Mouse (Mus musculus): ENCODE data around the gene AA986860. TPM values are rescaled to one million over a fixed set of nuclear protein-coding genes. Genes with fewer than 3 reads are reported as not detected.
A peak's percentile ranks its signal among the peaks of the same experiment; 100 is the strongest.

The AA986860 gene
- 1 to 10 TPM; 1.3 to 1.7 TPM for total RNA-seq (2021)
- long read RNA-seq, experiment 1, partial matches to known transcripts = 0 of 1 reads
- long read RNA-seq, experiment 1, other reads (novel, unspliced or antisense) = 1 of 1 reads
- long read RNA-seq, experiment 2, partial matches to known transcripts = 0 of 5 reads
- long read RNA-seq, experiment 2, other reads (novel, unspliced or antisense) = 5 of 5 reads

DNA sequence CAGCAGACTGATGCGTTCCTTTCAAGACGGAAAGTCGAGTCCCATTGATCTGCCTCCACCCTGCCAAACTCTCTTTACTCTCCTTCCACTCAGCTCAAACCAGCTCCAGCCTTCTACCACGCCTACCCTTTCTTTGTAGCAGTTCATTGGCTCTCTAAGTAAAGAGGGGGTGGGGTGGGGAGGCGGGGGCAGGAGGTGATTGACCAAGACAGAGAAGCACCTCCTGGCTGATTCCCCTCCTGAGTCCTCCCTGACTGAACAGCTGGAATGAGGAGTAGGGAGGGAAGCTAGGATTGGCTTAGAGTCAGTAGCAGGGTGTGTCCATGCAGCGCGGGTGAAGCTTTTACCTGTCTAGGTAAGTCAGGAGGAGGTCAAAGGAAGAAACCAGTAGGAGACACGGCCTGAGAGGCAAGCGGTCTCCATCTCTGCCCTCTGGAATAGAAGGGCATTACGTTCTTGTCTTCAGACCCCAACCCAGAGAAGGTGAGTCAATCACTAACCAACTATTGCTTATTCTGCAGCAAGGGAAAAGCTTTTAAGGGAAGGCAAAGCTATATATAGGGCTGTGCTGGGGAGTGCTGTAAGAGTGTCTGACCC, at the start of gene AA986860:
Gene AA986860, plus strand, starts transcription at position 236 of the 597 bp plus-strand sequence.
- peak in 1 of 2 experiments; percentile 3 for DNase-seq (ENCODE audit: extremely low spot score in 1 of 2, low spot score in 2 of 2)
- no peak within 1 kb of the TSS for H3K4me3 ChIP-seq
- no peak within 1 kb of the TSS for H3K27ac ChIP-seq
- no peak for TF ChIP-seq CTCF (IDR thresholded peaks at IDR 0.05)
- intact Hi-C loops (cut with DNase I) = no loop called here

DNA sequence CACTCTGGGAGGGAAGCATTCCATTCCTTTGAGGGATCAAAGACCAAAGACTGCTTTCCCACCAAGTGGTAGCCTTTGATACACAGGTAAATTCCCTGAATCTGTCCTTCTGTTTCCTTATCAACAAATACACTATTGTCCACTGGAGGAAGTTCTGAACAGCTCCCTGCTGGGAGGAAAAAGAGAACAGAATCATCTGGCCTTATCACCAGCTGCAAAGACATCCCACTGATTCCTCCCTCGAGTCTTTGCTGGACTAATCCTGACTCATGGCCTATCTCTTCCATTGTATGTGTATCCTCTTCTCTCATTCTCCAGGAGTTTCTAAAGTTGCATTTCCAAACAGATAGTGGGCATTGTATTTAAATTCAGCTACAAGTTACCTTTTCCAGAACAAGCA, 47.9 kb upstream of the AA986860 start:
- TF ChIP-seq CTCF (IDR thresholded peaks at IDR 0.05) = no peak

GRCm38 (mm10) chr1:130698601-130699000, 33.2 kb upstream of the AA986860 start:
- H3K27ac ChIP-seq = no peak overlapping the region
- DNase-seq (ENCODE audit: extremely low spot score in 1 of 2, low spot score in 2 of 2) = no peak
- no peak overlapping the region for H3K4me3 ChIP-seq
- intact Hi-C loops (cut with DNase I) = no loop called here
- no peak for TF ChIP-seq CTCF (IDR thresholded peaks at IDR 0.05)

More for the DNA sequence above, 47.9 kb upstream of the AA986860 start:
- intact Hi-C loops (cut with DNase I) = no loop called here
- Histone ChIP-seq H3K4me3 (no peak overlapping the region), H3K27ac (no peak overlapping the region)
- DNase-seq (ENCODE audit: extremely low spot score in 1 of 2, low spot score in 2 of 2) = no peak

DNA sequence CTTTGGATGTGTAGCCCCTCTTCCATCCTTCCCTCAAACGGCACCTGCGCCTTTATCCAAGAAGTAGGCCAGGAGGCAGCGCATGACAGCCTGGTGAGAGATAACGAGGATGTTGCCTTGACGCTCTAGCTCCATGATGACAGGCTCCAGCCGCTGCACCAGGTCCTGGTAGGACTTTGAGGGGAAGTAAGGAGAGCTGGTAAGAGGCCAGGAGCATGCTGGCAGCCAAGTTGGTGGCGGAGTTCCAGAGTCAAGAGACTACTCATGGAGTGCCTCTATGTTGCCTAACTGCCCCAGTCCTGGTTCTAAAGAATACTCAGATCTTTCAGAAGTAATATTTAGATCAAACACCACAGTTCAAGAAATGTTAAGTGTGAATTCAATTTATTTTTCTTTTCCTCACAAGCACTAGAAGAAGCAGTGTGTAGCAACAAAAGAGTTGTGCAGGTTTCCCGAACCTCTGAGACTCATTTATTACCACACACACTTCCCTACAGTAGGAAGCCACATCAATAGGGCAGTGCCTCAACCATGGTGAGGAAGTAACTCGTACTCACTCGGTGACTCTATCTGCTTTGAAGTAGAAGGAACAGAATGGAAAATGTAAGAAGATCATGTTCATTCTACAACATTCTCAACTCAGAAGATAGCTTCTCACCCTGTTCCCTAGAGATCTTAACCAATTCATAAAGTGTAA, 31.7 kb upstream of the AA986860 start:
- intact Hi-C loops (cut with DNase I) = no loop called here
- no peak for TF ChIP-seq CTCF (IDR thresholded peaks at IDR 0.05)
- Histone ChIP-seq H3K27ac (no peak overlapping the region; the same call in 1 of the 2 replicates), H3K4me3 (no peak overlapping the region)
- DNase-seq (ENCODE audit: extremely low spot score in 1 of 2, low spot score in 2 of 2) = no peak

DNA sequence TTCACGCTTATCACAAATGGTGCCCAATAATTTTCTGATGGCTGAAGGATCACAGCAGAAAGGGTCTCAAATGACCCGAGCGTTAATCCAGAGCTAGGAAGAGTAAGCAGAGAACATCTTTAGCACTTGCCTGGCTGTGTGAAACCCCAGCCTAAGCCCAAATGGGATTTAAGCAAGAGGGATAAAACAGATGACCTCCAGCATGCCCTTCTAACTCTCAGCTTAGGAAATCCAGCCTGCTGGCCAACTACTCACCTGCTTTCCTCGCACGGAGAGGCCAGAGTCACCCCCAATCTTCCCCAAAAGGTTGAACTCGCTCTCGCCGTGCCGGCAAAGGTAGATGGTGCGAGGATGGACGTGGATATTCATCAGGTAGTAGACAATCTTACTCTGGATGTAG, 29.8 kb upstream of the AA986860 start:
- Histone ChIP-seq H3K27ac (no peak overlapping the region), H3K4me3 (no peak overlapping the region)
- intact Hi-C loops (cut with DNase I) = no loop called here
- no peak for TF ChIP-seq CTCF (IDR thresholded peaks at IDR 0.05)
- no peak for DNase-seq (ENCODE audit: extremely low spot score in 1 of 2, low spot score in 2 of 2)

DNA sequence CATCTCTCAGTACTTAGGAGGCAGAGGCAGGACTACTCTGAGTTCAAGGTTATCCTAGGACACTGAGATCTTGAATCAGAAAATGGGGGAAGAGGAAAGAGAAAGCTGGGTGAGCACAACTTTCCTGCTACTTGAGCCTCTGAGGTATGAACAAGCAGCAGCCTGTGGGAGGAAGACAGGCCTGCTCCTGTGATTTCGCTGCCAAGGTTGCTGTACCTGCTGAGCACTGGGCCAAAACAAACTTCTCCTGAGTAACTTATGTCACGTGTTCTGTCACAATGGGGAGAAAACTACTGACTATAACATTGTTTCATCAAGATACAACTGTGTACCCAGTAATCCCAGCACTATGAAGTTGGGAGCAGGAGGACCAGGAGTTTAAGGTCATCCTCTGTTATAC, 28.2 kb upstream of the AA986860 start:
- intact Hi-C loops (cut with DNase I) = no loop called here
- no peak overlapping the region for H3K4me3 ChIP-seq
- H3K27ac ChIP-seq = no peak overlapping the region
- no peak for DNase-seq (ENCODE audit: extremely low spot score in 1 of 2, low spot score in 2 of 2)
- no peak for TF ChIP-seq CTCF (IDR thresholded peaks at IDR 0.05)

GRCm38 (mm10) chr1:130710283-130711080, 21.3 kb upstream of the AA986860 start:
- Histone ChIP-seq H3K4me3 (no peak overlapping the region), H3K27ac (no peak overlapping the region)
- intact Hi-C loops (cut with DNase I) = loop anchor here (10.0 kb wide), 1 partner anchor 344 kb away; no protein-coding TSS in a partner anchor
- no peak for DNase-seq (ENCODE audit: extremely low spot score in 1 of 2, low spot score in 2 of 2)
- TF ChIP-seq CTCF (IDR thresholded peaks at IDR 0.05) = no peak

DNA sequence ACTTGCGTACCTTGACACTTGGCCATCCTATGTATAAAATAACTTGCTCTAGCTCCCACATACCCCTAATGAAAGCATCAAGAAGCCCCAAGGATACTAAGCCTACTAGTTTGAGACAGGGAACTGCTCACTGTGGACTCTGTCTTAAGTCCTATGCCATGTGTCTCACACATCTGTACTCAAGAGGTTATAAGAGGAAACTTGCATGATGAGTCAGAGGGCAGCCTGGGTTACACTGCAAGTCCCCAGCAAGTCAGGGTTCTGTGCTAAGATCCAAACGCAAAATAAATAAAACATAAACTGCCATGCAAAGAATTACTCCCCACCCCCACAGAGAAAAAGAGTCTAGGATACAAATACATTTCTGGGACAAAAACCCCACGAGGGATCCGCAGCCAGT, 17.7 kb upstream of the AA986860 start:
- no peak for TF ChIP-seq CTCF (IDR thresholded peaks at IDR 0.05)
- Histone ChIP-seq H3K27ac (no peak overlapping the region), H3K4me3 (no peak overlapping the region)
- no peak for DNase-seq (ENCODE audit: extremely low spot score in 1 of 2, low spot score in 2 of 2)
- intact Hi-C loops (cut with DNase I) = loop anchor here (10.0 kb wide), 1 partner anchor 341 kb away; no protein-coding TSS in a partner anchor

DNA sequence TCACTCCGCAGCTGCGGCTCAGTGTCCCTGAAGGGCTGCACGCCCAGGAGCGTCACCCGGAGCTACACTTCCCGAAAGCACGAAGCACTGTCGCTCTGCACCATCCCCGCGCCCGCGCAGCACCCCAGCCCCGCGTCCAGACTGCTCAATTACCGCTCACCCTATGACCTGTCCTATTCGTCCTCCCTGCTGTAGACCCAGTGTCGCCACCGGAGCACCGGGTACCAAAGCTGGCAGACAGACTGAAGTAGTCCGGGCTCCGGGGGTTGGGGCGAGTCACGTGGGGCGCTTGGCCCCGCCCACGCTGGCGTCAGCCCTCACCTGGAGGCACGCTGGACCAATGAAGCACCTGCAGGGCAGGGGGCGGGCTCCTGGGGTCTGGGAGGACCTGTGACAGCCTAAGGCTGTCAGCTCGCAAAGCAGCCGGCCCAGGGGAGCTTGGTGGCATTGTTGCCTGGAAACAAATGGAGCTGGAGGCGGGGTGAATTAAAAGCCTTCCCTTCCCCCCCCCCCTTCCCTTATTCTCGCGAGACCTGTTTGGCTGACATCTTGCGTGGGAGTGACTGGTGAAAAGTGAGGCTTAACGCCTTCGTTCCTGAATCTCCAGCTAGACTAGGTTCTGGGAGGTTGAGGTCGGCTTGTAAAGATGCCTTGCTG, 16.1 kb upstream of the AA986860 start, which contains the start of gene Gm29427:
Gene Gm29427, minus strand, starts transcription at position 239 of the 657 bp plus-strand sequence.
- intact Hi-C loops (cut with DNase I) = loop anchor here (10.0 kb wide), 1 partner anchor 339 kb away; no protein-coding TSS in a partner anchor
- TF ChIP-seq CTCF (IDR thresholded peaks at IDR 0.05) = no peak
- peak within 1 kb of the TSS; percentile 96 for H3K27ac ChIP-seq
- peak within 1 kb of the TSS; percentile 99 for H3K4me3 ChIP-seq
- peak; percentile 94 to 96 for DNase-seq (ENCODE audit: extremely low spot score in 1 of 2, low spot score in 2 of 2)

DNA sequence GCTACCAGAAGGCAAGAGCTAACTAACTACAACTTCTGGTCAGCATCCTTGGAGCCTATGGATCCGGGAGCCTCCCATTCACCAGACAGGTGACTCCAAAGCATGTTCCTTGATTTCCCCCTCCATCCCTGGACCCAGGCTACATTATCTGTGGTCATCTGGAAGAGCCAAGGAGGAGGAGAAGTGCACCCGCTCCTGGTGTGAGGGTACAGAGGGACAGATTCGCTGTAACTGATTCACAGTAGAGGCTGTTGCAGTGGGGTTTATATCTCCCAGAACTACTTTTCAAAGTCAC, 15.6 kb upstream of the AA986860 start:
- no peak for DNase-seq (ENCODE audit: extremely low spot score in 1 of 2, low spot score in 2 of 2)
- Histone ChIP-seq H3K27ac (peak overlapping the region; percentile 96), H3K4me3 (peak overlapping the region; percentile 99)
- intact Hi-C loops (cut with DNase I) = loop anchor here (10.0 kb wide), 1 partner anchor 339 kb away; no protein-coding TSS in a partner anchor
- TF ChIP-seq CTCF (IDR thresholded peaks at IDR 0.05) = no peak
